Mouse (Mus musculus) ES-E14 (cell line): ENCODE measurements at regions not wholly inside any gene's neighbourhood (a gene's known extent, or its start where the extent isn't known, plus 50 kb on each side); places are given as distances from the start of the nearest gene placed in this dataset.

Source experiments
- ZC3H11A ChIP-seq: IDR thresholded peaks from 2 replicates; pipeline ENCODE4 v1.6.1; 2012; ENCODE audit warnings: low read depth, mild to moderate bottlenecking, inconsistent platforms, low read length, borderline replicate concordance
- ZNF384 ChIP-seq: IDR thresholded peaks from 2 replicates; pipeline ENCODE4 v1.6.1; 2012; ENCODE audit warnings: low read depth, low read length, inconsistent platforms

DNA sequence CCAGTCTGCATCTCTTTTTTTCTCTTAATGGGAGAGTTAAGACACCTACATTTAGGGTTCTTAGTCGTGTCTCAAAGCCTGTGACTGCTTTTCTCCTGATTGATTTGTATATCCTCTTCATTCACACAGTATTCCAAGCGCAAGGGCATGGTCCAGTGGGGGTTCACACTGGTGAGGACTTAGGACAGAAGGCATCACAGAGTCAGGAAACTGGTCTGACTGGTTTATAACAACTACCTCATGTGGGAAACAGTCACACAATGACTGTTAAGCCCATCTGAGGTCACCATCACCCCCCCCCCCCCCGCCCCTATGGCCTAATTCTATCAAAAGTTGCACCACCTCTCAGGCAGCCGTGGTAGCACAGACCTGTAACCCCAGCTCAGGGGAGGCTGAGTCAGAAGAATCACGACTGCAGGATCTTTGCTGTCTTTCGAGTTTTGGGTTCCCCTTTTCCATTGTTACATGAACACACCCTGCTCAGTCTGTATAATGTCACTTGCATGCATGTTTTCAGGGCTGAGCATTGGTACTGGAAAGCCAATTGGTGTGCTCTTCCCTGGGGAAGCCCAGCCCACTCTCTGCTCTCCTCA is 155.2 kb downstream of the Zfp706 start:
- no peak for TF ChIP-seq ZNF384
- no peak for TF ChIP-seq ZC3H11A
